Mouse (Mus musculus) left cerebral cortex, adult 6 months (tissue): Measurements from ENCODE around the gene Rpl3l. TPM values are rescaled to one million over a fixed set of nuclear protein-coding genes. Genes with fewer than 3 reads are reported as not detected.

Source experiments
- long read RNA-seq, 2 experiments: library from polyadenylated mRNA; unstranded; transcript quantifications; one replicate each; pipeline ENCODE4 v2.0.0; 2019 to 2020
- polyA plus RNA-seq: library from polyadenylated mRNA; unstranded; fragments of <200 nt; fragmentation: Nextera tagmentation; gene quantifications from 2 replicates; pipeline ENCODE4 v1.2.3, GENCODE M21; 2021

The Rpl3l gene
- polyA plus RNA-seq: 0.19 and 0.53 TPM in 2 replicates
- long read RNA-seq, experiment 1, partial matches to known transcripts: 1 of 5 reads
- long read RNA-seq, experiment 1, other reads (novel, unspliced or antisense): 4 of 5 reads
- long read RNA-seq, experiment 2: 0 reads

GRCm38 (mm10) chr17:24727618-24728017, at the start of gene Rpl3l:
Gene Rpl3l, plus strand, starts transcription at chr17:24727820.

GRCm38 (mm10) chr17:24689251-24690081, 38.2 kb upstream of the Rpl3l start, which contains the start of gene Syngr3:
Gene Syngr3, minus strand, starts transcription at chr17:24689955.

GRCm38 (mm10) chr17:24696011-24696697, 31.5 kb upstream of the Rpl3l start, which contains the start of the genes Gfer and Noxo1:
Gene Gfer, minus strand, starts transcription at chr17:24696156.
Gene Noxo1, plus strand, starts transcription at chr17:24696234.

GRCm38 (mm10) chr17:24706982-24707800, 20.4 kb upstream of the Rpl3l start, which contains the start of gene Tbl3:
Gene Tbl3, minus strand, starts transcription at chr17:24707660.

GRCm38 (mm10) chr17:24717943-24718342, 9.7 kb upstream of the Rpl3l start, which contains the start of the genes Rnf151 and Rps2:
Gene Rnf151, minus strand, starts transcription at chr17:24718063.
Gene Rps2, plus strand, starts transcription at chr17:24718116.

GRCm38 (mm10) chr17:24724184-24724583, 3.4 kb upstream of the Rpl3l start, which contains the start of gene Ndufb10:
Gene Ndufb10, minus strand, starts transcription at chr17:24724478.

GRCm38 (mm10) chr17:24736330-24737051, 8.9 kb downstream of the Rpl3l start, which contains the start of gene Msrb1:
Gene Msrb1, plus strand, starts transcription at chr17:24736642.

GRCm38 (mm10) chr17:24752415-24753394, 25.1 kb downstream of the Rpl3l start, which contains the start of gene Hs3st6:
Gene Hs3st6, plus strand, starts transcription at chr17:24752988.

Other genes with a start within 250 kb of the Rpl3l start
- 16.5 and 21.2 TPM in 2 replicates for gene Mlst8, start 248.7 kb upstream of the Rpl3l start, polyA plus RNA-seq
- 8.6 and 20.5 TPM in 2 replicates for gene Caskin1, start 239.2 kb upstream of the Rpl3l start, polyA plus RNA-seq
- 20.3 TPM in 2 replicates for gene Traf7, start 199.9 kb upstream of the Rpl3l start, polyA plus RNA-seq
- 51.2 and 58.9 TPM in 2 replicates for gene Rab26, start 193.6 kb upstream of the Rpl3l start, polyA plus RNA-seq
- 4.8 and 5.4 TPM in 2 replicates for gene Pkd1, start 178.0 kb upstream of the Rpl3l start, polyA plus RNA-seq
- 60.7 and 86.2 TPM in 2 replicates for gene Tsc2, start 95.2 kb upstream of the Rpl3l start, polyA plus RNA-seq
- 5.6 and 5.9 TPM in 2 replicates for gene Nthl1, start 95.1 kb upstream of the Rpl3l start, polyA plus RNA-seq
- gene Slc9a3r2, start 77.5 kb upstream of the Rpl3l start, polyA plus RNA-seq: 39.3 and 41.9 TPM in 2 replicates
- gene Npw, start 69.4 kb upstream of the Rpl3l start, polyA plus RNA-seq: 0.47 and 0.65 TPM in 2 replicates
- gene Zfp598, start 58.1 kb upstream of the Rpl3l start, polyA plus RNA-seq: 1.3 and 2.4 TPM in 2 replicates
- gene Syngr3, start 37.9 kb upstream of the Rpl3l start, polyA plus RNA-seq: 282 and 371 TPM in 2 replicates
- gene Gfer, start 31.7 kb upstream of the Rpl3l start, polyA plus RNA-seq: 33.0 and 34.1 TPM in 2 replicates
- 0.98 and 1.1 TPM in 2 replicates for gene Noxo1, start 31.6 kb upstream of the Rpl3l start, polyA plus RNA-seq
- 15.2 and 20.2 TPM in 2 replicates for gene Tbl3, start 20.2 kb upstream of the Rpl3l start, polyA plus RNA-seq
- gene Rnf151, start 9.8 kb upstream of the Rpl3l start, polyA plus RNA-seq: not detected in 2 replicates
- 1,532 and 1,546 TPM in 2 replicates for gene Rps2, start 9.7 kb upstream of the Rpl3l start, polyA plus RNA-seq
- 938 and 1,009 TPM in 2 replicates for gene Ndufb10, start 3.3 kb upstream of the Rpl3l start, polyA plus RNA-seq
- 6.8 and 17.1 TPM in 2 replicates for gene Msrb1, start 8.8 kb downstream of the Rpl3l start, polyA plus RNA-seq
- gene Hs3st6, start 25.2 kb downstream of the Rpl3l start, polyA plus RNA-seq: 0.55 and 0.97 TPM in 2 replicates
- not detected in 2 replicates for gene Meiob, start 76.5 kb downstream of the Rpl3l start, polyA plus RNA-seq
- gene Hagh, start 112.3 kb downstream of the Rpl3l start, polyA plus RNA-seq: 287 and 337 TPM in 2 replicates
- gene Fahd1, start 122.5 kb downstream of the Rpl3l start, polyA plus RNA-seq: 21.7 and 24.4 TPM in 2 replicates
- not detected in 2 replicates for gene Igfals, start 138.2 kb downstream of the Rpl3l start, polyA plus RNA-seq
- 42.6 and 58.2 TPM in 2 replicates for gene Nubp2, start 158.5 kb downstream of the Rpl3l start, polyA plus RNA-seq
- gene Spsb3, start 158.8 kb downstream of the Rpl3l start, polyA plus RNA-seq: 84.9 and 110 TPM in 2 replicates
- gene Eme2, start 167.3 kb downstream of the Rpl3l start, polyA plus RNA-seq: 15.5 and 16.2 TPM in 2 replicates
- gene Mrps34, start 167.3 kb downstream of the Rpl3l start, polyA plus RNA-seq: 130 and 171 TPM in 2 replicates
- 117 and 135 TPM in 2 replicates for gene Nme3, start 168.7 kb downstream of the Rpl3l start, polyA plus RNA-seq
- 49.2 and 62.4 TPM in 2 replicates for gene Mapk8ip3, start 209.2 kb downstream of the Rpl3l start, polyA plus RNA-seq
- 3.8 and 5.3 TPM in 2 replicates for gene Jpt2, start 232.9 kb downstream of the Rpl3l start, polyA plus RNA-seq